Mouse (Mus musculus): ENCODE measurements around the gene Cic.
A peak's percentile ranks its signal among the peaks of the same experiment; 100 is the strongest.

Gene Cic

GRCm38 (mm10) chr7:25269029-25269428, 1.5 kb downstream of the Cic start:
- DNase-seq (ENCODE audit: low spot score in 2 of 2), result peak in 1 of 2 experiments; percentile 21

- peak in 1 of 2 experiments; percentile 54 for DNase-seq (ENCODE audit: low spot score in 2 of 2)
These were observed 2.2 kb downstream of the Cic start for GRCm38 (mm10) chr7:25269545-25270271.

GRCm38 (mm10) chr7:25270652-25271633, 3.4 kb downstream of the Cic start:
- peak in 1 of 2 experiments; percentile 7 for DNase-seq (ENCODE audit: low spot score in 2 of 2)

- DNase-seq (ENCODE audit: low spot score in 2 of 2), result no peak
These were observed 4.3 kb downstream of the Cic start for GRCm38 (mm10) chr7:25271651-25272444.

GRCm38 (mm10) chr7:25272445-25273258, 5.1 kb downstream of the Cic start:
- DNase-seq (ENCODE audit: low spot score in 2 of 2), result no peak

GRCm38 (mm10) chr7:25273259-25274241, 6.0 kb downstream of the Cic start:
- peak in 1 of 2 experiments; percentile 28 for DNase-seq (ENCODE audit: low spot score in 2 of 2)

GRCm38 (mm10) chr7:25274571-25274970, 7.1 kb downstream of the Cic start:
- peak in 1 of 2 experiments; percentile 38 for DNase-seq (ENCODE audit: low spot score in 2 of 2)

GRCm38 (mm10) chr7:25274996-25275395, 7.5 kb downstream of the Cic start:
- DNase-seq (ENCODE audit: low spot score in 2 of 2), result no peak

GRCm38 (mm10) chr7:25275555-25276298, 8.2 kb downstream of the Cic start:
- DNase-seq (ENCODE audit: low spot score in 2 of 2), result no peak

GRCm38 (mm10) chr7:25277405-25277804, 9.9 kb downstream of the Cic start:
- peak in 1 of 2 experiments; percentile 6 for DNase-seq (ENCODE audit: low spot score in 2 of 2)

GRCm38 (mm10) chr7:25277998-25278340, 10.5 kb downstream of the Cic start:
- peak in 1 of 2 experiments; percentile 5 for DNase-seq (ENCODE audit: low spot score in 2 of 2)

GRCm38 (mm10) chr7:25278341-25279075, 11.0 kb downstream of the Cic start:
- peak; percentile 93 to 94 for DNase-seq (ENCODE audit: low spot score in 2 of 2)

- peak; percentile 84 for DNase-seq (ENCODE audit: low spot score in 2 of 2)
These were observed 11.8 kb downstream of the Cic start for GRCm38 (mm10) chr7:25279076-25279860.

GRCm38 (mm10) chr7:25279861-25280791, 12.6 kb downstream of the Cic start:
- peak in 1 of 2 experiments; percentile 23 for DNase-seq (ENCODE audit: low spot score in 2 of 2)

- DNase-seq (ENCODE audit: low spot score in 2 of 2), result no peak
These were observed 13.7 kb downstream of the Cic start for GRCm38 (mm10) chr7:25281166-25281733.
